Mouse (Mus musculus) limb, embryonic 14.5 days (tissue): ENCODE measurements around the gene Ttc16. TPM values are rescaled to one million over a fixed set of nuclear protein-coding genes. Genes with fewer than 3 reads are reported as not detected.

Experiments
- ATAC-seq: fragments of 200-750 bp; cut with Nextera tagmentation; 2 replicates; pipeline ENCODE4 v1.8.0; 2017; ENCODE audit warnings: low read depth, moderate number of reproducible peaks, moderate TSS enrichment; ENCODE audit not compliant: low FRiP score
- DNase-seq: peaks from one replicate; pipeline ENCODE4 v3.0.0-alpha.2; 2015; ENCODE audit warnings: low spot score
- H3K27ac ChIP-seq: fragments of 300-500 bp; sonication (generic); replicated peaks from 2 replicates; pipeline ENCODE4 v1.5.1; 2014; ENCODE audit warnings: low read depth, mild to moderate bottlenecking, low read length, moderate library complexity, mixed read lengths
- H3K27me3 ChIP-seq: fragments of 300-500 bp; sonication (generic); 2 replicates; pipeline ENCODE4 v1.6.1; 2014; ENCODE audit warnings: low read length, mixed read lengths; ENCODE audit not compliant: control insufficient read depth, insufficient read depth
- H3K36me3 ChIP-seq: fragments of 300-500 bp; sonication (generic); 2 replicates; pipeline ENCODE4 v1.6.1; 2014; ENCODE audit warnings: mild to moderate bottlenecking, low read length, moderate library complexity, mixed read lengths; ENCODE audit not compliant: control insufficient read depth, insufficient read depth
- H3K4me1 ChIP-seq: fragments of 300-500 bp; sonication (generic); 2 replicates; pipeline ENCODE4 v1.6.1; 2014; ENCODE audit warnings: antibody characterized with exemption, low read length, mixed read lengths; ENCODE audit not compliant: control insufficient read depth, insufficient read depth
- H3K4me2 ChIP-seq: fragments of 300-500 bp; sonication (generic); replicated peaks from 2 replicates; pipeline ENCODE4 v1.6.1; 2014; ENCODE audit warnings: low read depth, mild to moderate bottlenecking, low read length, moderate library complexity; ENCODE audit not compliant: severe bottlenecking
- H3K4me3 ChIP-seq: fragments of 300-500 bp; sonication (generic); replicated peaks from 2 replicates; pipeline ENCODE4 v1.5.1; 2014; ENCODE audit warnings: low read length
- H3K9ac ChIP-seq: fragments of 300-500 bp; sonication (generic); 2 replicates; pipeline ENCODE4 v1.6.1; 2014; ENCODE audit warnings: mild to moderate bottlenecking, low read depth, low read length, moderate library complexity; ENCODE audit not compliant: severe bottlenecking
- H3K9me3 ChIP-seq: fragments of 300-500 bp; sonication (generic); 2 replicates; pipeline ENCODE4 v1.6.1; 2016; ENCODE audit warnings: low read length; ENCODE audit not compliant: control insufficient read depth
- POLR2A ChIP-seq: fragments of 200-500 bp; IDR thresholded peaks from 2 replicates; pipeline ENCODE4 v1.8.0; 2012; ENCODE audit warnings: inconsistent platforms, mild to moderate bottlenecking, moderate library complexity, borderline replicate concordance; ENCODE audit not compliant: insufficient read depth, insufficient read length; ENCODE audit errors: extremely low read depth
- WGBS: fragments of 180-500 bp; shearing (Covaris S2); extraction: QIAGEN DNeasy Blood & Tissue Kit; methylation state at CpG from one replicate; pipeline ENCODE4 v1.1.7; 2014; 5-methylcytosine and 5-hydroxymethylcytosine counted together
- polyA plus RNA-seq, 2 experiments: library from polyadenylated mRNA; depleted of rRNA in 1 of 2; stranded (reverse) in 1 of 2; unstranded in 1 of 2; fragments of >200 nt; fragmentation: Nextera tagmentation in 1 of 2; extraction: Ambion mirVana in 1 of 2; gene quantifications; 2 replicates each; pipeline versions ENCODE4 v1.2.1 to v1.2.3; 2012 to 2014

The Ttc16 gene
- polyA plus RNA-seq, 2 experiments = 0.15 to 0.47 TPM

DNA sequence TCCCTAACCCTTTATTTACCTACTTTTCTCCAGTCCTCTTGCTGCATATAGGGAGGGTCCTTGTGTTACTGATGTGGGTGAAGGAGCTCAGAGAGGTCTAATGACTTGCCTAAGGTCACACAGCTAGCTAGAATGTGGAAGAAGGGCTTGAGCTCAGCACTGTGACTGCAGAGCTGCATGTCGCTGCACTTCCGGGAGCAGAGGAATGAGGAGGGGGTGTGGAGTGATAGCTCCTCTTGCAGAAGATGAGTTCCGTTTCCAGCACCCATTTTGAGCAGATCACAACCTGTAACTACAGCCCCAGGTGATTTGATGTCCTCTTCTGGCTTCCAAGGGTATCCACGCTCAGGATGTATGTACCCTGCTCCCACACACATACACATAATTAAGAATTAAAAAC lies 51.3 kb downstream of the Ttc16 start:
- Histone ChIP-seq H3K4me1 (peaks cover 21% of the 10 kb centered on the region), H3K4me3 (no peak overlapping the region), H3K9ac (no peak overlapping the region), H3K27ac (no peak overlapping the region), H3K27me3 (no peaks in the 10 kb centered on the region), H3K36me3 (no peaks in the 10 kb centered on the region), H3K4me2 (no peak overlapping the region), H3K9me3 (no peaks in the 10 kb centered on the region)
- no peak for DNase-seq
- ATAC-seq = no peak
- 70% methylated on average over 4 of the region's 4 CpGs for WGBS
- TF ChIP-seq POLR2A = no peak

DNA sequence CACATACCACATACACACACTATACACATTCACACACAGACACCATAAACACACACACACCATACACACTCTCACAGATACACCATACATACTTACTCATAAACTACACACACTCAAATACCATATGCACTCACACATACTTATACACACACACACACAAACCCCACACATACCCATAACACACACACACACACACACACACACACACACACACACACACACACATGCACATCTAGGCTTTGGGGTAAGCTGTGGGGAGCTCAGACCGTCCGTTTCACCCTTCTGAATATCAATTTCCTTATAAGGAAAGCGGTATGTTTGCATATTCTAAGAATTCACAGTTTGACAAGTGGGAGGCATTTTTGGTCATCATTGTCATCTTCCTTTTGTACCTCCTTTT lies 52.9 kb downstream of the Ttc16 start:
- Histone ChIP-seq H3K4me2 (no peak overlapping the region), H3K4me3 (no peak overlapping the region), H3K9me3 (no peaks in the 10 kb centered on the region), H3K36me3 (no peaks in the 10 kb centered on the region), H3K27ac (no peak overlapping the region), H3K9ac (no peak overlapping the region), H3K27me3 (no peaks in the 10 kb centered on the region), H3K4me1 (peaks cover 12% of the 10 kb centered on the region)
- no peak for ATAC-seq
- no peak for TF ChIP-seq POLR2A
- DNase-seq = no peak
- 74% methylated on average over 3 of the region's 3 CpGs for WGBS

DNA sequence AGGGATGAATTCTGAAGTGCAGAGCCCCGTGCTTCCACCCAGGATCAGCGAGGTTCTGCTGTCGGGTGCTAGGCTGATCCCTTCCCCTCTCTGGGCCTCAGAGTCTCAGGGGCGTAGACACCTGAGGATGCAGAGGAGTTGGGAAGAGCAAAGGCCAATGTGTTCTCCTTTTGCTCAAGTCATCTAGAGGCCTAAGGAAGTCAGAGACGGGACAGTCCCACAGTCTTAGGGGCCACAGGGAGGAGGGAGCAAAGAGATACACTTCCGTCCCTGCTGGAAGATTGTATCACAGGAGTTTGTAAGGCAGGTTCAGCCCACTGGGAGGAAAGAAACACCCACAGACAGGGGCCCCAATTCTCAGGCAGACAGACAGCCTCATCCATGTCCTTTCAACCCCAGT lies 53.4 kb downstream of the Ttc16 start:
- Histone ChIP-seq H3K27ac (no peak overlapping the region), H3K4me3 (no peak overlapping the region), H3K4me2 (peak overlapping the region; percentile 28; the same call in 1 of the 2 replicates), H3K36me3 (no peaks in the 10 kb centered on the region), H3K4me1 (peaks cover 9% of the 10 kb centered on the region), H3K9me3 (no peaks in the 10 kb centered on the region), H3K27me3 (no peaks in the 10 kb centered on the region), H3K9ac (no peak overlapping the region)
- DNase-seq (no peak), ATAC-seq (no peak)
- no peak for TF ChIP-seq POLR2A
- 50% methylated on average over 6 of the region's 6 CpGs for WGBS

DNA sequence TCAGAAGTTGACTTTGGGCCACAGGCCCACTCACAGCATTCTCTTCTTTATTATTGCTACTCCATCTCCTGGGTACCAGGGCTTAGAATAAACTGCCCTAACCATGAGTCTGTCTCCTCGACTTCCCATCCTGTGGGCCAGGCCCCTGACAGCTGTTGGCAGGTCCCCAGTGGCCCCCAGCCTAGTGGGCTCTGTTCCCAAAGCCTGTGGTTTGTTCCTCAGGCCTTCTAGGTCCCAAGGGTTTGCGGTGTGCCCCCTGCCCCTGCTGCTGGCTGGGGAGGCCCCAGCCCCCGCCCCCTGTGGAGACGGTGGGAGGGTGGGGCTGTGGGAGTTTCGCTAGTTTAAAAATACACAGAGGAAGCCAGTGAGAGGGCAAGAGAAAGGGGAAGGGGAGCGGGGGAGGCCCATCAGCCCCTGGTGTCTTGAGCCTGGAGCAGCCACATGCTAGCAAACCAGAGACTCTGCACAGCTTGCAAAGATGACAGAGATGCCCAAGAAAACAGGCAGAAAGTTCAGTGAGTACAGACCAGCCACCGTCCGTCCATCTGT lies 54.7 kb downstream of the Ttc16 start, which contains the start of gene Sh2d3c:
Sh2d3c (plus strand) TSS at position 375 of the 549 bp plus-strand sequence.
- 0 out of 2 replicates have a peak within 1 kb of the TSS, but pooled peaks have one; percentile 9 for H3K9ac ChIP-seq
- DNase-seq = no peak

DNA sequence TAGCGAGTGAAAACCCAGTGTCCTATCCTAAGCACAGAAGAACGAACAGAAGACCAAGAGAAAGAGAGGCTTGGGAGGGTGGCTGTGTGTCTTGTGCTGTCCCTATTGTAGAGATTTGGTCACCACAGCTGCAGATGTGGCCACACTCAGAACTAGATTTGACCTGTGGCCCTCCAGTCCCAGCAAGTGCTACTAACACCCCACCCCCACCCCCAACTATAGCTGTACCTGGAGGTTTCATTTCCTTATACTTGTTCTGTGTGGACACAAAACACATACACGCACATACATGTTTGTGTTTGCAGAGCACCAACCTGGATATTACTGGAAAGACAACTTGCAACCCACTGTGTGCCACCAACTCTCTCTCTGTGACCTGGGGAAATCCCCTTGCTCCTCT lies 55.4 kb downstream of the Ttc16 start:
- TF ChIP-seq POLR2A = no peak
- 93% methylated on average over 3 of the region's 3 CpGs for WGBS
- Histone ChIP-seq H3K4me2 (no peak overlapping the region), H3K4me1 (peaks cover 9% of the 10 kb centered on the region), H3K4me3 (no peak overlapping the region), H3K27ac (no peak overlapping the region), H3K9me3 (no peaks in the 10 kb centered on the region), H3K9ac (no peak overlapping the region), H3K27me3 (no peaks in the 10 kb centered on the region), H3K36me3 (no peaks in the 10 kb centered on the region)
- DNase-seq (no peak), ATAC-seq (no peak)

More for the DNA sequence above, 54.7 kb downstream of the Ttc16 start, which contains the start of gene Sh2d3c:
- no peak for TF ChIP-seq POLR2A
- Histone ChIP-seq H3K4me1 (peaks cover 8% of the 10 kb centered on the region), H3K27me3 (no peaks in the 10 kb centered on the region), H3K27ac (0 out of 2 replicates have a peak within 1 kb of the TSS, but pooled peaks have one; percentile 7), H3K4me2 (peak within 1 kb of the TSS; percentile 28), H3K36me3 (no peaks in the 10 kb centered on the region), H3K9me3 (no peaks in the 10 kb centered on the region), H3K4me3 (peak within 1 kb of the TSS; percentile 1; the same call in 1 of the 2 replicates)
- peak; percentile 27; the same call in 1 of the 2 replicates for ATAC-seq
- 37% methylated on average over 6 of the region's 8 CpGs for WGBS
